ENCODE assay signal across 18 mouse cellular contexts in genomic region chr1:71988086-71988485, GRCm38 (mm10).
"Had no signal": no experiment of that assay in that cellular context is flagged by ENCODE, and none has a peak within 500 bp of the region (broad histone marks: within the 10 kb centered on the region; RNA-seq: fewer than 3 reads in every experiment).

No protein-coding gene starts in this region.

- DNase-seq: gastrocnemius, adult 2 months; gastrocnemius, postnatal 10 days; gastrocnemius, postnatal 25 days; heart, adult 18-20 months; heart, postnatal 10 days; heart, postnatal 4 days; kidney, adult 18-20 months; kidney, adult 8-10 months; kidney, postnatal 10 days; kidney, postnatal 25 days; kidney, postnatal 4 days; layer of hippocampus, postnatal 36 days; left cerebral cortex, postnatal 4 days had no signal

- ATAC-seq: hindbrain, embryonic 16.5 days; inflammation-experienced regulatory T-cells, adult 6 months; intestine, embryonic 15.5 days; intestine, postnatal 0 days; liver, embryonic 12.5 days had no signal
